Mouse (Mus musculus): ENCODE data around the gene Sf3b6. TPM values are rescaled to one million over a fixed set of nuclear protein-coding genes. Genes with fewer than 3 reads are reported as not detected.

The Sf3b6 gene
- total and polyA plus RNA-seq, 2 experiments from 2014 or later: 53.2 to 144 TPM

DNA sequence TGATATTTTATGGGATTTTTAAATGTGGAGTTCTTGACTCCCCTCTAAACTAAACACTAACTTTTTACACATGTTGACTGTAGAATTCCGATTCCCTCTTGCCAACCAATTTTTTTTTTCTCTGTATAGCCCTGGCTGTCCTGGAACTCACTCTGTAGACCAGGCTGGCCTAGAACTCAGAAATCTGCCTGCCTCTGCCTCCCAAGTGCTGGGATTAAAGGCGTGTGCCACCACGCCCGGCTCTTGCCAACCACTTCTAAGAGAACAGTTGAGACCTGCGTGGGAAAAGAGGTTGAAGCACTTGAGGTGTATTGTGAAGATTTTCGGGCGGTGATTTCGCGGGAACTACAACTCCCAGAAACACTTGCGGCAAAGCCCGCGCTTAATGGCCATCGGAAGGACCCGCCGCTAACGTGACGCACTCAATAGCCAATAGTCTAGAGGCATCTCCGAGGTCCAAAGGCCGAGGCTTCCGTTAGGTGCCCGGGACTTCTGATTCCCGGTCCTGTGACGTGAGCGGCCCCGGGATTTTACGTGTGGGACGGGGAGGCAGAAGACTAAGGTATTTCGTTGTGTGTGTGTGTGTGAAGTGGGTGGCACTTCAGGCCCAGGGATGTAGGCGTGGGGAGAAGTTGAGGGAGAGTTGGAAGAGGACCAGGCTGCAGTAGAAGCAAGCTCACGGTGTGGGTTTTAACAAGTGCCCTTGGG lies 25.7 kb downstream of the Sf3b6 start, which contains the start of gene Wdcp:
TSS of gene Wdcp (plus strand) at position 414 of the 708 bp plus-strand sequence.
- Histone ChIP-seq H3K27me3 (ENCODE audit: control insufficient read depth, insufficient read depth, low read length) (no peaks in the 10 kb centered on the region), H3K27ac (ENCODE audit: low read depth) (peak within 1 kb of the TSS; percentile 73), H3K4me3 (ENCODE audit: low read depth, low read length) (peak within 1 kb of the TSS; percentile 87), H3K4me1 (ENCODE audit: control insufficient read depth, insufficient read depth) (peaks cover 6% of the 10 kb centered on the region; the same call in 1 of the 2 replicates), H3K9ac (replicated peaks; ENCODE audit: low read depth, low read length) (peak within 1 kb of the TSS; percentile 64), H3K36me3 (replicated peaks; ENCODE audit: control insufficient read depth, insufficient read depth, low read length) (no peaks in the 10 kb centered on the region), H3K4me2 (ENCODE audit: low read depth, low read length) (peak within 1 kb of the TSS; percentile 89), H3K9me3 (replicated peaks; ENCODE audit: control insufficient read depth, low read length) (no peaks in the 10 kb centered on the region)
- peak; percentile 92 for DNase-seq (ENCODE audit: low spot score)
- TF ChIP-seq CTCF (IDR thresholded peaks at IDR 0.05; ENCODE audit: low read depth): no peak
- no peak for TF ChIP-seq EP300 (IDR thresholded peaks at IDR 0.05; ENCODE audit: low read depth)
- peak; percentile 95 for ATAC-seq (ENCODE audit: insufficient read depth, low read depth)
- WGBS: under 1% methylated on average over 30 of the region's 30 CpGs

DNA sequence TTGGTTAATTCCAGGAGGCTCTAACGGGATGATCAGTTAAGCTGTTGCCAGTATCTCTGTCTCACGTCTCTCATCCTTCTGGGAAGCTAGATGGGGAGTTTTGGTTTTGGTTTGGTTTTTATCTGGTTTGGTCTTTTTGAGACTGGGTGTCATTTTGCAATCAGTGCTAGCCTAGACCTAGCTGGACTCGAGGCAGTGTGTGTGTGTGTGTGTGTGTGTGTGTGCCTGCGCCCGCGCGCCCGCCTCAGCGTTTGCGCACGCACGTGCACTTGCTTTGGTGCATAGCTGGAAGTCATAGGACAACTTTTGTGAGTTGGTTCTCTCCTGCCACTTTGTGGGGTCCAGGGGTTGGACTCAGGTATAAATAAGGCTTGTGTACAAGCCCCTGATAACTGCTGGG lies 26.4 kb downstream of the Sf3b6 start:
- Histone ChIP-seq H3K9me3 (replicated peaks; ENCODE audit: control insufficient read depth, low read length) (no peaks in the 10 kb centered on the region), H3K4me3 (ENCODE audit: low read depth, low read length) (peak overlapping the region; percentile 87), H3K4me1 (ENCODE audit: control insufficient read depth, insufficient read depth) (peaks cover 6% of the 10 kb centered on the region; the same call in 1 of the 2 replicates), H3K4me2 (ENCODE audit: low read depth, low read length) (peak overlapping the region; percentile 89), H3K9ac (replicated peaks; ENCODE audit: low read depth, low read length) (peak overlapping the region; percentile 64), H3K36me3 (replicated peaks; ENCODE audit: control insufficient read depth, insufficient read depth, low read length) (no peaks in the 10 kb centered on the region), H3K27ac (ENCODE audit: low read depth) (peak overlapping the region; percentile 73), H3K27me3 (ENCODE audit: control insufficient read depth, insufficient read depth, low read length) (no peaks in the 10 kb centered on the region)
- TF ChIP-seq CTCF (IDR thresholded peaks at IDR 0.05; ENCODE audit: low read depth): no peak
- TF ChIP-seq EP300 (IDR thresholded peaks at IDR 0.05; ENCODE audit: low read depth): no peak
- peak; percentile 66 for ATAC-seq (ENCODE audit: insufficient read depth, low read depth)
- DNase-seq (ENCODE audit: low spot score): peak; percentile 29
- WGBS: 0% methylated on average over 12 of the region's 12 CpGs

GRCm38 (mm10) chr12:4856160-4856559 lies 38.8 kb downstream of the Sf3b6 start:
- 97% methylated on average over 5 of the region's 5 CpGs for WGBS
- Histone ChIP-seq H3K27me3 (ENCODE audit: control insufficient read depth, insufficient read depth, low read length) (no peaks in the 10 kb centered on the region), H3K9ac (replicated peaks; ENCODE audit: low read depth, low read length) (no peak overlapping the region), H3K36me3 (replicated peaks; ENCODE audit: control insufficient read depth, insufficient read depth, low read length) (peaks cover 11% of the 10 kb centered on the region), H3K4me3 (ENCODE audit: low read depth, low read length) (no peak overlapping the region), H3K27ac (ENCODE audit: low read depth) (no peak overlapping the region), H3K4me1 (ENCODE audit: control insufficient read depth, insufficient read depth) (no peaks in the 10 kb centered on the region), H3K9me3 (replicated peaks; ENCODE audit: control insufficient read depth, low read length) (no peaks in the 10 kb centered on the region), H3K4me2 (ENCODE audit: low read depth, low read length) (no peak overlapping the region)
- TF ChIP-seq EP300 (IDR thresholded peaks at IDR 0.05; ENCODE audit: low read depth) (no peak), CTCF (IDR thresholded peaks at IDR 0.05; ENCODE audit: low read depth) (peak; percentile 17; the same call in 1 of the 2 replicates)
- DNase-seq (ENCODE audit: low spot score): no peak
- ATAC-seq (ENCODE audit: insufficient read depth, low read depth): no peak

GRCm38 (mm10) chr12:4856834-4857233 lies 39.5 kb downstream of the Sf3b6 start:
- Histone ChIP-seq H3K4me1 (ENCODE audit: control insufficient read depth, insufficient read depth) (no peaks in the 10 kb centered on the region), H3K9me3 (replicated peaks; ENCODE audit: control insufficient read depth, low read length) (no peaks in the 10 kb centered on the region), H3K27ac (ENCODE audit: low read depth) (no peak overlapping the region), H3K4me2 (ENCODE audit: low read depth, low read length) (no peak overlapping the region), H3K9ac (replicated peaks; ENCODE audit: low read depth, low read length) (no peak overlapping the region), H3K27me3 (ENCODE audit: control insufficient read depth, insufficient read depth, low read length) (no peaks in the 10 kb centered on the region), H3K4me3 (ENCODE audit: low read depth, low read length) (no peak overlapping the region), H3K36me3 (replicated peaks; ENCODE audit: control insufficient read depth, insufficient read depth, low read length) (peaks cover 11% of the 10 kb centered on the region)
- TF ChIP-seq CTCF (IDR thresholded peaks at IDR 0.05; ENCODE audit: low read depth) (peak; percentile 16; the same call in 1 of the 2 replicates), EP300 (IDR thresholded peaks at IDR 0.05; ENCODE audit: low read depth) (no peak)
- 95% methylated on average over 2 of the region's 2 CpGs for WGBS
- ATAC-seq (ENCODE audit: insufficient read depth, low read depth) (no peak), DNase-seq (ENCODE audit: low spot score) (no peak)

GRCm38 (mm10) chr12:4859241-4859914 lies 42.0 kb downstream of the Sf3b6 start:
- H3K27ac ChIP-seq (ENCODE audit: low read depth): peak overlapping the region; percentile 14; the same call in 1 of the 2 replicates
- H3K4me1 ChIP-seq (ENCODE audit: control insufficient read depth, insufficient read depth): peaks cover 13% of the 10 kb centered on the region
- no peaks in the 10 kb centered on the region for H3K27me3 ChIP-seq (ENCODE audit: control insufficient read depth, insufficient read depth, low read length)
- WGBS: 28% methylated on average over 11 of the region's 11 CpGs
- TF ChIP-seq EP300 (IDR thresholded peaks at IDR 0.05; ENCODE audit: low read depth): no peak
- TF ChIP-seq CTCF (IDR thresholded peaks at IDR 0.05; ENCODE audit: low read depth): no peak
- ATAC-seq (ENCODE audit: insufficient read depth, low read depth) (peak; percentile 36; the same call in 1 of the 2 replicates), DNase-seq (ENCODE audit: low spot score) (no peak)
- no peak overlapping the region for H3K4me3 ChIP-seq (ENCODE audit: low read depth, low read length)
- peaks cover 11% of the 10 kb centered on the region for H3K36me3 ChIP-seq (replicated peaks; ENCODE audit: control insufficient read depth, insufficient read depth, low read length)
- H3K9me3 ChIP-seq (replicated peaks; ENCODE audit: control insufficient read depth, low read length): no peaks in the 10 kb centered on the region
- H3K4me2 ChIP-seq (ENCODE audit: low read depth, low read length): no peak overlapping the region
- no peak overlapping the region for H3K9ac ChIP-seq (replicated peaks; ENCODE audit: low read depth, low read length)

Measured in heart, postnatal 0 days (tissue).